Mouse (Mus musculus): ENCODE measurements around the gene Gm20715.

DNA sequence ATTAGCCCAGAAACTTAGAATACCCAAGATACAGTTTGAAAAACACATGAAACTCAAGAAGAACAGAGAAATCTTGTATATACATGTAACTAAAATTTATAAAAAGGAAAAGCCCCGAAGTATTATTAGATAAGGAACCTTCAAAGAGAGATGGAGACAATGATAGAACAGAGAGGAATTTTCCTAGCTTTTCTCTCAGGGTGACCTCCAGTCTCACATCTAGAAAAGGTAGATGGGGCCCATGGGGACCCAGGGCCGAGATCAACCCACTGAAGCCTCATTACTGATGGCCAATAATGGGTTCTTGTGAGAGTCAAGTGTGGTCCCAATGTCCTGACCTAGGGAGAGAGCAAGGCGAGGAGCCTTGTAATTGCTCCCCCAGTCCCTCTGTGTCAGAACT lies 28.3 kb downstream of the Gm20715 start, which contains the start of gene Olfr1344:
- TF ChIP-seq GATA1 (IDR thresholded peaks at IDR 0.05; ENCODE audit: low read length) (no peak), TAL1 (IDR thresholded peaks at IDR 0.05; ENCODE audit: low read length) (no peak)

All from erythroblast, embryonic 14.5 days (primary cell).